Mouse (Mus musculus) cerebellum, adult 2 months (tissue): ENCODE data around the gene Flywch2.

Experiments used
- CTCF ChIP-seq: fragments of 200-500 bp; IDR thresholded peaks from 2 replicates; pipeline ENCODE4 v1.5.1; 2011; ENCODE audit warnings: low read depth, mild to moderate bottlenecking, control low read depth, low read length, moderate library complexity, borderline replicate concordance; ENCODE audit not compliant: insufficient read depth
- POLR2A ChIP-seq: fragments of 200-500 bp; IDR thresholded peaks from 2 replicates; pipeline ENCODE4 v1.6.1; 2011; ENCODE audit warnings: low read length, control low read depth, borderline replicate concordance; ENCODE audit not compliant: insufficient read depth

GRCm38 (mm10) chr17:23773676-23774075, 12.2 kb downstream of the Flywch2 start:
- TF ChIP-seq CTCF (no peak), POLR2A (no peak)
